Mouse (Mus musculus) limb, embryonic 14.5 days (tissue): ENCODE measurements around the gene Pcbd1. TPM values are rescaled to one million over a fixed set of nuclear protein-coding genes. Genes with fewer than 3 reads are reported as not detected.

Experiments
- ATAC-seq: fragments of 200-750 bp; cut with Nextera tagmentation; 2 replicates; pipeline ENCODE4 v1.8.0; 2017; ENCODE audit warnings: low read depth, moderate number of reproducible peaks, moderate TSS enrichment; ENCODE audit not compliant: low FRiP score
- DNase-seq: peaks from one replicate; pipeline ENCODE4 v3.0.0-alpha.2; 2015; ENCODE audit warnings: low spot score
- H3K27ac ChIP-seq: fragments of 300-500 bp; sonication (generic); replicated peaks from 2 replicates; pipeline ENCODE4 v1.5.1; 2014; ENCODE audit warnings: low read depth, mild to moderate bottlenecking, low read length, moderate library complexity, mixed read lengths
- H3K27me3 ChIP-seq: fragments of 300-500 bp; sonication (generic); 2 replicates; pipeline ENCODE4 v1.6.1; 2014; ENCODE audit warnings: low read length, mixed read lengths; ENCODE audit not compliant: control insufficient read depth, insufficient read depth
- H3K36me3 ChIP-seq: fragments of 300-500 bp; sonication (generic); 2 replicates; pipeline ENCODE4 v1.6.1; 2014; ENCODE audit warnings: mild to moderate bottlenecking, low read length, moderate library complexity, mixed read lengths; ENCODE audit not compliant: control insufficient read depth, insufficient read depth
- H3K4me1 ChIP-seq: fragments of 300-500 bp; sonication (generic); 2 replicates; pipeline ENCODE4 v1.6.1; 2014; ENCODE audit warnings: antibody characterized with exemption, low read length, mixed read lengths; ENCODE audit not compliant: control insufficient read depth, insufficient read depth
- H3K4me2 ChIP-seq: fragments of 300-500 bp; sonication (generic); replicated peaks from 2 replicates; pipeline ENCODE4 v1.6.1; 2014; ENCODE audit warnings: low read depth, mild to moderate bottlenecking, low read length, moderate library complexity; ENCODE audit not compliant: severe bottlenecking
- H3K4me3 ChIP-seq: fragments of 300-500 bp; sonication (generic); replicated peaks from 2 replicates; pipeline ENCODE4 v1.5.1; 2014; ENCODE audit warnings: low read length
- H3K9ac ChIP-seq: fragments of 300-500 bp; sonication (generic); 2 replicates; pipeline ENCODE4 v1.6.1; 2014; ENCODE audit warnings: mild to moderate bottlenecking, low read depth, low read length, moderate library complexity; ENCODE audit not compliant: severe bottlenecking
- H3K9me3 ChIP-seq: fragments of 300-500 bp; sonication (generic); 2 replicates; pipeline ENCODE4 v1.6.1; 2016; ENCODE audit warnings: low read length; ENCODE audit not compliant: control insufficient read depth
- POLR2A ChIP-seq: fragments of 200-500 bp; IDR thresholded peaks from 2 replicates; pipeline ENCODE4 v1.8.0; 2012; ENCODE audit warnings: inconsistent platforms, mild to moderate bottlenecking, moderate library complexity, borderline replicate concordance; ENCODE audit not compliant: insufficient read depth, insufficient read length; ENCODE audit errors: extremely low read depth
- WGBS: fragments of 180-500 bp; shearing (Covaris S2); extraction: QIAGEN DNeasy Blood & Tissue Kit; methylation state at CpG from one replicate; pipeline ENCODE4 v1.1.7; 2014; 5-methylcytosine and 5-hydroxymethylcytosine counted together
- polyA plus RNA-seq, 2 experiments: library from polyadenylated mRNA; depleted of rRNA in 1 of 2; stranded (reverse) in 1 of 2; unstranded in 1 of 2; fragments of >200 nt; fragmentation: Nextera tagmentation in 1 of 2; extraction: Ambion mirVana in 1 of 2; gene quantifications; 2 replicates each; pipeline versions ENCODE4 v1.2.1 to v1.2.3; 2012 to 2014

Gene Pcbd1
- polyA plus RNA-seq (2012; rRNA removed) (7.7 and 9.3 TPM in 2 replicates), polyA plus RNA-seq (2014; fragmentation: Nextera tagmentation; extraction: Ambion mirVana) (13.1 and 15.2 TPM in 2 replicates)

DNA sequence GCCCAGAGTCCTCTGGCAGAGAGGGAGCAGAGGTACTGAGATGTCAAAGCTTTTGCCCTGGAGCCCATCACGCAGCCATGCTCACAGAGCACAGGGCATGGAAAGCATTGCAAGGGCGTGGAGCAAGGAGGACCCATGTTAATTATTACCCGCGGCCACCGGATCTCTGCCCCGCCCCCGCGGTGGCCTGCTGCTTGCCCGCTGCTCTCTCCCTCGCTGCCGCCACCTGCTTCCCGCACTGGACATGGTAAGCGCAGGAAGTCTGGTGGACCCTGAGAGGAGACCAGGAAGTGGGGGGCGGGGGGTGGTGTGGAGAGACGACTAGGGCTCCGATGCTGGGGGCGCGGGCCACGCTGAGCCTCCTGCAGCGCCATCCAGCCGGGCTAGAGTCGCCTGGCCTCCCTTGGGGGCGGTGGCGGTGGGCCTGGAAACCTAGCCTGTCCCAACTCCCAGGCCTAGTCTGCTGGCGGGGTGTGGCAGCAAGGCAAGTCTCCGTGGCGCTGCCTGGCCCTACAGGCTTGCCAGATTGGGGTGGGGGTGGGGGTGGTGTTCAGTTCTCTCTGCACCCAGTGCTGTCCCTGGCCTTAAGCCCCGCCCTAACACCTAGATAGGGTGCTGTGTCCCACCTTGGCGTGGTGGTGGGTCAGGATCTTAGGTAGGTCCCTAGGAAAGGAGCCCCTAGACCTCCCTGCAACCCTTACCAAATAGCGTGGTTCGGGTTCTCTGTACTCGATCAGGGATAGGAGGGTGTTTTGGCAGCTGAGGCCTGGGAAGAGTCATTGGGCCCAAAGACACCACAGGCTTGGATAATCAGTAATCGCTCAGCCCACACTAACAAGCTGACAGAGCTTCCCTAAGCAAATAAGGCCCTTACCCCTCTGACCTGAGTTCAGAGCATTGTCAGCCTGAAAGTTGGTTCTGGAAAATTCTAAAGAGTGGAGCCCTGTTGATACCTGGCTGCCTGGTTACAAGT, at the start of gene Pcbd1:
Pcbd1 (plus strand) TSS at position 162 of the 973 bp plus-strand sequence.
- peak within 1 kb of the TSS; percentile 66 for H3K9ac ChIP-seq
- H3K36me3 ChIP-seq, result no peaks in the 10 kb centered on the region
- peaks cover 7% of the 10 kb centered on the region; the same call in 1 of the 2 replicates for H3K4me1 ChIP-seq
- no peaks in the 10 kb centered on the region for H3K9me3 ChIP-seq
- DNase-seq, result peak; percentile 29
- 18% methylated on average over 20 of the region's 33 CpGs for WGBS
- no peak within 1 kb of the TSS for H3K27ac ChIP-seq
- no peak for ATAC-seq
- TF ChIP-seq POLR2A, result no peak
- H3K27me3 ChIP-seq, result no peaks in the 10 kb centered on the region
- H3K4me2 ChIP-seq, result peak within 1 kb of the TSS; percentile 71
- peak within 1 kb of the TSS; percentile 35 for H3K4me3 ChIP-seq

DNA sequence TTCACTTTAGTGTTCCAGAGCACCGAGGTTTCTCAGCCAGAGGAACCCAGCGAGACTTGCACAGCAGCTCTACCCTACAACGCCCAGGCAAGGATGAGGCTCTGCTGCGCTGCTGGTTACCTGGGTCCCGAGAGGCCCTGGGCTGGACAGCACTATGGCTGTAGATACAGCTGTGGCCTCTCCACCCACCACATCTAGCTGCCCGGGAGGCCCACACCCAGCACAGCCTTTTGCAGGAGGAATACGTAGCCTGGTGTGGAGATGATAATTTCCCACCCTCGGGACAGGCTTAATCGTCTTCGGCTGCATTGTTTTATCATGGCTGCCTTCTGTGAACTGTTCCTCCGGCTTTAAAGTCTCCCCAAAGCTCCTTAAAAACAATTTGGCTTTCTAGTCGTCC, 49.5 kb upstream of the Pcbd1 start:
- no peak overlapping the region for H3K4me3 ChIP-seq
- ATAC-seq (no peak), DNase-seq (no peak)
- 60% methylated on average over 12 of the region's 12 CpGs for WGBS
- TF ChIP-seq POLR2A, result no peak
- H3K27me3 ChIP-seq, result no peaks in the 10 kb centered on the region
- no peaks in the 10 kb centered on the region for H3K4me1 ChIP-seq
- H3K27ac ChIP-seq, result no peak overlapping the region
- H3K9ac ChIP-seq, result no peak overlapping the region
- H3K9me3 ChIP-seq, result no peaks in the 10 kb centered on the region
- no peak overlapping the region for H3K4me2 ChIP-seq
- H3K36me3 ChIP-seq, result no peaks in the 10 kb centered on the region

DNA sequence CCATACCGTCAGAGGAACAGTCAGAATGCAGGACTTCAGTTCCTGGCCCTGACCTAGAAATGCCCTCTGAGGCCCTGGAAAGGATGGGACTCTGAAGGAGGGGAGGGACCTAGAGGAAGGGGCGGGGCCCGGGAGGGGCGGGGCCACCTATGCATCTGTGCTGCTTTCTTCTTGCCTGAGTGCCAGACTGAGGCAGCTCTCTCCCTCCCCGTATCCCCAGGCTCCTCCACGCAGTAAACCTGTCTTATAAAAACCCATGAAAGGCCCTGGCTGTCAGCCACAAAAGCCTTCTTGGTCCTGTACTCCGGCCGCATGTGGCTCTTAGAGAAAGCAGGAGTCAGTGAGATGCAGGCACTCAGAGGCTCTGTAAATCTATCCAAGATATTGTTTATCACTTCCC, 44.0 kb upstream of the Pcbd1 start:
- Histone ChIP-seq H3K4me1 (no peaks in the 10 kb centered on the region), H3K9ac (no peak overlapping the region), H3K27me3 (no peaks in the 10 kb centered on the region), H3K9me3 (no peaks in the 10 kb centered on the region), H3K27ac (no peak overlapping the region), H3K4me3 (no peak overlapping the region), H3K4me2 (no peak overlapping the region), H3K36me3 (no peaks in the 10 kb centered on the region)
- ATAC-seq (peak; percentile 50; the same call in 1 of the 2 replicates), DNase-seq (peak; percentile 65)
- WGBS, result 2% methylated on average over 6 of the region's 8 CpGs
- no peak for TF ChIP-seq POLR2A

DNA sequence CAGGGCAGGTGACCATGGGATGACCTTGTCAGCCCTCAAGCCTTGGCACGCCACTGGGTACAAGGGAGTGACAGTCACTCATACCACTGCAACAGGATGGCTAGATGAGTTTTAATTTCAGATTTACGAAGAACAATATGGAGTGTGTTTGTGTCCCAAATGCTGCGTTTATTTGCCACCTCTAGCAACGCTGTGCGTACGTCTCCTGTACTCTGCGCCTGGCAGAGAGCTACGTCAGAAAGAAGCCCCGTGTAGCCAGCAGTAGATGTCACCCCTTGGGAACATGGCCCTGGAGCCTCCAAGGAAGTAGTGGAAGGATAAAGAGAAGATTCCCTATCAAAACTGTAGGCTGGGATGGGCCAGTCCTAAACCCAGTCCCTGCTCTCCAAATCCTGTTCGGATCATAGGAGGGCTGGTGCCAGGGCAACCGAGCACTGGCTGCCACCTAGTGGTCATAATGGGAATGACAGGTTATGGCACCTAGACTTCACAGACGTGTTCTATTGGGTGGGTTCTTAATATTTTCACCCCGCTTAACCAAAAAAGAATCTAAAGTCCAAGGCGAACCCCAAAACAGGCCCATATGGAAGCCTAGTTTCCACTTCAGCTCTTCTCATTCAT, 37.0 kb upstream of the Pcbd1 start:
- no peak overlapping the region for H3K9ac ChIP-seq
- no peak overlapping the region for H3K4me3 ChIP-seq
- DNase-seq (peak; percentile 84), ATAC-seq (peak; percentile 55; the same call in 1 of the 2 replicates)
- H3K27me3 ChIP-seq, result no peaks in the 10 kb centered on the region
- TF ChIP-seq POLR2A, result no peak
- H3K36me3 ChIP-seq, result no peaks in the 10 kb centered on the region
- 63% methylated on average over 14 of the region's 14 CpGs for WGBS
- no peak overlapping the region for H3K4me2 ChIP-seq
- H3K9me3 ChIP-seq, result no peaks in the 10 kb centered on the region
- no peaks in the 10 kb centered on the region for H3K4me1 ChIP-seq
- no peak overlapping the region for H3K27ac ChIP-seq

DNA sequence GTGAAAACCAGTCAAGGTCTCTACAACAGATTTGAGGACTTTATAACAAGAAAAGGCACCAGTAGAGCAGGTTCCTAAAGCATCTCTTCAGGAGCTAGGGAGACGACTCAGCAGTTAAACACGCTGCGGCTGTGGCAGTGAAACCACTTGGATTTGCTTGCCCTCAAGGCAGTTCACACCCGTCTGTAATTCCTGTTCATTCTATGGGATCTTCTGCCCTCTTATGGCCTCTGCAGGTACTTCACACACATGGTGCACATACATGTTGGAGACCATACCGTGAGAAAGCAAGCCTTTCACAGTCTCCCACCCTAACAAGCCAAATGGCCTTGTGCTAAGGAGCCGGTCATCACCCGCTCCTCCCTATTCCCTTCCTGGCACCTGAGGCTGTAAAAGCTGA, 32.5 kb upstream of the Pcbd1 start:
- WGBS, result 94% methylated on average over 7 of the region's 7 CpGs
- Histone ChIP-seq H3K9ac (no peak overlapping the region), H3K4me1 (peaks cover 12% of the 10 kb centered on the region)

More for the DNA sequence above, 32.5 kb upstream of the Pcbd1 start:
- ATAC-seq (no peak), DNase-seq (no peak)
- Histone ChIP-seq H3K4me3 (no peak overlapping the region), H3K9me3 (no peaks in the 10 kb centered on the region), H3K27me3 (no peaks in the 10 kb centered on the region), H3K36me3 (no peaks in the 10 kb centered on the region), H3K27ac (no peak overlapping the region), H3K4me2 (no peak overlapping the region)
- TF ChIP-seq POLR2A, result no peak
